Mouse (Mus musculus) cerebellum, adult (tissue): Measurements from ENCODE around the gene Pias3.
"Not testable (repeated sequence)": the region's sequence is repeated elsewhere in the genome, so short reads cannot be mapped to it uniquely, and the experiment has no call there.

Source experiments
- ATAC-seq: cut with Nextera tagmentation; 2 replicates; pipeline ENCODE4 v1.9.2; 2017; ENCODE audit warnings: mild to moderate bottlenecking, moderate library complexity, mixed read lengths; ENCODE audit not compliant: insufficient number of reproducible peaks, low FRiP score, low TSS enrichment

Pias3 gene

GRCm38 (mm10) chr3:96684151-96684821, 11.9 kb upstream of the Pias3 start:
- no peak for ATAC-seq

- no peak; the same call in 1 of the 2 replicates for ATAC-seq
Observed at GRCm38 (mm10) chr3:96684822-96685156, 11.4 kb upstream of the Pias3 start.

GRCm38 (mm10) chr3:96686057-96686456, 10.1 kb upstream of the Pias3 start:
- not testable (repeated sequence) for ATAC-seq

- ATAC-seq, result no peak
Observed at GRCm38 (mm10) chr3:96688854-96689253, 7.3 kb upstream of the Pias3 start.

GRCm38 (mm10) chr3:96690298-96690697, 5.9 kb upstream of the Pias3 start:
- no peak for ATAC-seq

- no peak for ATAC-seq
Observed at GRCm38 (mm10) chr3:96692506-96692905, 3.7 kb upstream of the Pias3 start.

- no peak for ATAC-seq
Observed at GRCm38 (mm10) chr3:96693579-96693978, 2.6 kb upstream of the Pias3 start.

- peak; percentile 84 for ATAC-seq
Observed at GRCm38 (mm10) chr3:96696766-96697732, 865 bp downstream of the Pias3 start.

GRCm38 (mm10) chr3:96698993-96699690, 3.0 kb downstream of the Pias3 start:
- no peak for ATAC-seq

- no peak for ATAC-seq
Observed at GRCm38 (mm10) chr3:96700376-96700775, 4.2 kb downstream of the Pias3 start.

GRCm38 (mm10) chr3:96701003-96701402, 4.8 kb downstream of the Pias3 start:
- ATAC-seq, result no peak

GRCm38 (mm10) chr3:96704778-96705177, 8.6 kb downstream of the Pias3 start:
- no peak for ATAC-seq

- ATAC-seq, result no peak
Observed at GRCm38 (mm10) chr3:96706217-96706616, 10.0 kb downstream of the Pias3 start.

GRCm38 (mm10) chr3:96706984-96707383, 10.8 kb downstream of the Pias3 start:
- ATAC-seq, result no peak

GRCm38 (mm10) chr3:96707903-96708683, 11.9 kb downstream of the Pias3 start, which contains the start of gene Nudt17:
Nudt17 (minus strand) TSS chr3:96708562.
- ATAC-seq, result peak; percentile 77

GRCm38 (mm10) chr3:96708684-96709064, 12.5 kb downstream of the Pias3 start:
- no peak for ATAC-seq

- ATAC-seq, result no peak
Observed at GRCm38 (mm10) chr3:96714286-96714685, 18.1 kb downstream of the Pias3 start.

- no peak for ATAC-seq
Observed at GRCm38 (mm10) chr3:96715854-96716253, 19.7 kb downstream of the Pias3 start.

- ATAC-seq, result peak; percentile 91
Observed at GRCm38 (mm10) chr3:96719173-96719572, 23.0 kb downstream of the Pias3 start.

GRCm38 (mm10) chr3:96727343-96727827, 31.2 kb downstream of the Pias3 start, which contains the start of the genes Polr3c and Rnf115:
Polr3c (minus strand) TSS chr3:96727628.
Rnf115 (plus strand) TSS chr3:96727664.
- peak; percentile 98 for ATAC-seq
